Mouse (Mus musculus) kidney, embryonic 15.5 days (tissue): ENCODE results near the gene Sema5b. TPM values are rescaled to one million over a fixed set of nuclear protein-coding genes. Genes with fewer than 3 reads are reported as not detected.

Experiments
- ATAC-seq: fragments of 200-750 bp; cut with Nextera tagmentation; replicated peaks from 2 replicates; pipeline ENCODE4 v1.8.0; 2017; ENCODE audit warnings: moderate TSS enrichment; ENCODE audit not compliant: low FRiP score
- H3K27ac ChIP-seq: fragments of 300-500 bp; sonication (generic); 2 replicates; pipeline ENCODE4 v1.5.1; 2015; ENCODE audit warnings: mild to moderate bottlenecking, inconsistent platforms
- H3K27me3 ChIP-seq: fragments of 300-500 bp; sonication (generic); 2 replicates; pipeline ENCODE4 v1.6.1; 2015; ENCODE audit warnings: inconsistent platforms
- H3K36me3 ChIP-seq: fragments of 300-500 bp; sonication (generic); 2 replicates; pipeline ENCODE4 v1.6.1; 2015; ENCODE audit warnings: inconsistent platforms
- H3K4me1 ChIP-seq: fragments of 300-500 bp; sonication (generic); 2 replicates; pipeline ENCODE4 v1.6.1; 2015; ENCODE audit warnings: inconsistent platforms
- H3K4me2 ChIP-seq: fragments of 300-500 bp; sonication (generic); 2 replicates; pipeline ENCODE4 v1.6.1; 2015; ENCODE audit warnings: moderate library complexity, mild to moderate bottlenecking, inconsistent platforms
- H3K4me3 ChIP-seq: fragments of 300-500 bp; sonication (generic); replicated peaks from 2 replicates; pipeline ENCODE4 v1.5.1; 2015; ENCODE audit warnings: mild to moderate bottlenecking, inconsistent platforms
- H3K9ac ChIP-seq: fragments of 300-500 bp; sonication (generic); 2 replicates; pipeline ENCODE4 v1.6.1; 2015; ENCODE audit warnings: mild to moderate bottlenecking, inconsistent platforms
- H3K9me3 ChIP-seq: fragments of 300-500 bp; sonication (generic); replicated peaks from 2 replicates; pipeline ENCODE4 v1.6.1; 2016; ENCODE audit warnings: inconsistent platforms
- WGBS: fragments of 180-500 bp; shearing (Covaris S2); methylation state at CpG from one replicate; pipeline ENCODE4 v1.1.7; 2015; ENCODE audit warnings: mixed read lengths; 5-methylcytosine and 5-hydroxymethylcytosine counted together
- polyA plus RNA-seq: library from polyadenylated mRNA; unstranded; fragments of >200 nt; fragmentation: Nextera tagmentation; extraction: Ambion mirVana; gene quantifications from 2 replicates; pipeline ENCODE4 v1.2.1, GENCODE M21; 2015

Gene Sema5b
- polyA plus RNA-seq, 1 experiment from 2014 or later, result 6.8 TPM

GRCm38 (mm10) chr16:35583551-35584080 is 42.7 kb downstream of the Sema5b start:
- Histone ChIP-seq H3K27me3 (peaks cover 1% of the 10 kb centered on the region; the same call in 1 of the 2 replicates), H3K36me3 (no peaks in the 10 kb centered on the region), H3K9me3 (no peaks in the 10 kb centered on the region), H3K4me2 (no peak overlapping the region), H3K4me1 (peaks cover 35% of the 10 kb centered on the region), H3K27ac (no peak overlapping the region), H3K4me3 (no peak overlapping the region), H3K9ac (no peak overlapping the region)
- peak; percentile 65; the same call in 1 of the 2 replicates for ATAC-seq
- 35% methylated on average over 4 of the region's 4 CpGs for WGBS

GRCm38 (mm10) chr16:35585126-35585694 is 44.3 kb downstream of the Sema5b start:
- 82% methylated on average over 8 of the region's 8 CpGs for WGBS
- no peaks in the 10 kb centered on the region for H3K36me3 ChIP-seq
- no peak overlapping the region for H3K4me2 ChIP-seq
- H3K27ac ChIP-seq, result no peak overlapping the region
- H3K4me1 ChIP-seq, result peaks cover 41% of the 10 kb centered on the region
- no peaks in the 10 kb centered on the region for H3K9me3 ChIP-seq
- no peak overlapping the region for H3K4me3 ChIP-seq
- no peak overlapping the region for H3K9ac ChIP-seq
- peaks cover 5% of the 10 kb centered on the region; the same call in 1 of the 2 replicates for H3K27me3 ChIP-seq
- ATAC-seq, result no peak; the same call in 1 of the 2 replicates

- Histone ChIP-seq H3K27ac (no peak overlapping the region), H3K36me3 (no peaks in the 10 kb centered on the region), H3K4me1 (peaks cover 48% of the 10 kb centered on the region), H3K27me3 (peaks cover 5% of the 10 kb centered on the region; the same call in 1 of the 2 replicates), H3K4me2 (peak overlapping the region; percentile 58; the same call in 1 of the 2 replicates), H3K9ac (0 out of 2 replicates have a peak overlapping the region, but pooled peaks have one; percentile 29), H3K4me3 (no peak overlapping the region), H3K9me3 (no peaks in the 10 kb centered on the region)
- 74% methylated on average over 8 of the region's 8 CpGs for WGBS
- no peak for ATAC-seq
These were observed 46.3 kb downstream of the Sema5b start for GRCm38 (mm10) chr16:35587046-35587779.

- H3K27ac ChIP-seq, result no peak overlapping the region
- H3K4me3 ChIP-seq, result peak overlapping the region; percentile 31
- no peaks in the 10 kb centered on the region for H3K36me3 ChIP-seq
- H3K4me2 ChIP-seq, result peak overlapping the region; percentile 58
- no peak for ATAC-seq
- 7% methylated on average over 20 of the region's 20 CpGs for WGBS
- peak overlapping the region; percentile 29; the same call in 1 of the 2 replicates for H3K9ac ChIP-seq
- H3K4me1 ChIP-seq, result peaks cover 55% of the 10 kb centered on the region
- no peaks in the 10 kb centered on the region for H3K9me3 ChIP-seq
- H3K27me3 ChIP-seq, result peaks cover 5% of the 10 kb centered on the region; the same call in 1 of the 2 replicates
These were observed 47.0 kb downstream of the Sema5b start for GRCm38 (mm10) chr16:35587866-35588465.

GRCm38 (mm10) chr16:35588731-35589151 is 47.8 kb downstream of the Sema5b start:
- ATAC-seq, result no peak
- peak overlapping the region; percentile 28; the same call in 1 of the 2 replicates for H3K4me2 ChIP-seq
- peaks cover 5% of the 10 kb centered on the region; the same call in 1 of the 2 replicates for H3K27me3 ChIP-seq
- no peaks in the 10 kb centered on the region for H3K9me3 ChIP-seq
- peaks cover 50% of the 10 kb centered on the region for H3K4me1 ChIP-seq
- no peak overlapping the region for H3K9ac ChIP-seq
- H3K4me3 ChIP-seq, result no peak overlapping the region
- H3K36me3 ChIP-seq, result no peaks in the 10 kb centered on the region
- WGBS, result 25% methylated on average over 18 of the region's 18 CpGs
- no peak overlapping the region for H3K27ac ChIP-seq

- WGBS, result 43% methylated on average over 11 of the region's 11 CpGs
- Histone ChIP-seq H3K4me1 (peaks cover 48% of the 10 kb centered on the region), H3K9me3 (no peaks in the 10 kb centered on the region), H3K9ac (no peak overlapping the region), H3K4me2 (no peak overlapping the region), H3K27ac (no peak overlapping the region), H3K36me3 (no peaks in the 10 kb centered on the region), H3K27me3 (peaks cover 9% of the 10 kb centered on the region; the same call in 1 of the 2 replicates), H3K4me3 (no peak overlapping the region)
- no peak for ATAC-seq
These were observed 50.8 kb downstream of the Sema5b start for GRCm38 (mm10) chr16:35591756-35592155.

GRCm38 (mm10) chr16:35592274-35593065 is 51.5 kb downstream of the Sema5b start:
- WGBS, result 24% methylated on average over 5 of the region's 5 CpGs
- H3K4me1 ChIP-seq, result peaks cover 50% of the 10 kb centered on the region
- no peak overlapping the region for H3K9ac ChIP-seq
- no peaks in the 10 kb centered on the region for H3K9me3 ChIP-seq
- H3K27ac ChIP-seq, result no peak overlapping the region
- H3K36me3 ChIP-seq, result no peaks in the 10 kb centered on the region
- H3K27me3 ChIP-seq, result peaks cover 9% of the 10 kb centered on the region; the same call in 1 of the 2 replicates
- no peak overlapping the region for H3K4me3 ChIP-seq
- no peak for ATAC-seq
- H3K4me2 ChIP-seq, result no peak overlapping the region

- WGBS, result 97% methylated on average over 5 of the region's 5 CpGs
- ATAC-seq, result no peak
- Histone ChIP-seq H3K36me3 (no peaks in the 10 kb centered on the region), H3K27ac (no peak overlapping the region), H3K27me3 (peaks cover 9% of the 10 kb centered on the region; the same call in 1 of the 2 replicates), H3K4me3 (no peak overlapping the region), H3K4me1 (peaks cover 41% of the 10 kb centered on the region), H3K9ac (no peak overlapping the region), H3K4me2 (no peak overlapping the region), H3K9me3 (no peaks in the 10 kb centered on the region)
These were observed 52.5 kb downstream of the Sema5b start for GRCm38 (mm10) chr16:35593474-35593873.

- no peaks in the 10 kb centered on the region for H3K9me3 ChIP-seq
- 59% methylated on average over 6 of the region's 6 CpGs for WGBS
- H3K27me3 ChIP-seq, result 0 out of 2 replicates have a peak, but pooled peaks cover 4% of the 10 kb centered on the region
- 0 out of 2 replicates have a peak overlapping the region, but pooled peaks have one; percentile 41 for H3K27ac ChIP-seq
- H3K4me3 ChIP-seq, result no peak overlapping the region
- ATAC-seq, result peak; percentile 35; the same call in 1 of the 2 replicates
- H3K4me2 ChIP-seq, result no peak overlapping the region
- no peaks in the 10 kb centered on the region for H3K36me3 ChIP-seq
- H3K9ac ChIP-seq, result no peak overlapping the region
- peaks cover 34% of the 10 kb centered on the region for H3K4me1 ChIP-seq
These were observed 55.3 kb downstream of the Sema5b start for GRCm38 (mm10) chr16:35596241-35596640.

GRCm38 (mm10) chr16:35596661-35597350 is 55.9 kb downstream of the Sema5b start:
- WGBS, result 43% methylated on average over 8 of the region's 8 CpGs
- Histone ChIP-seq H3K36me3 (no peaks in the 10 kb centered on the region), H3K4me3 (no peak overlapping the region), H3K4me1 (peaks cover 31% of the 10 kb centered on the region), H3K9ac (no peak overlapping the region), H3K4me2 (no peak overlapping the region), H3K9me3 (no peaks in the 10 kb centered on the region), H3K27ac (peak overlapping the region; percentile 41; the same call in 1 of the 2 replicates), H3K27me3 (0 out of 2 replicates have a peak, but pooled peaks cover 4% of the 10 kb centered on the region)
- peak; percentile 43; the same call in 1 of the 2 replicates for ATAC-seq
